In the genomic region with DNA sequence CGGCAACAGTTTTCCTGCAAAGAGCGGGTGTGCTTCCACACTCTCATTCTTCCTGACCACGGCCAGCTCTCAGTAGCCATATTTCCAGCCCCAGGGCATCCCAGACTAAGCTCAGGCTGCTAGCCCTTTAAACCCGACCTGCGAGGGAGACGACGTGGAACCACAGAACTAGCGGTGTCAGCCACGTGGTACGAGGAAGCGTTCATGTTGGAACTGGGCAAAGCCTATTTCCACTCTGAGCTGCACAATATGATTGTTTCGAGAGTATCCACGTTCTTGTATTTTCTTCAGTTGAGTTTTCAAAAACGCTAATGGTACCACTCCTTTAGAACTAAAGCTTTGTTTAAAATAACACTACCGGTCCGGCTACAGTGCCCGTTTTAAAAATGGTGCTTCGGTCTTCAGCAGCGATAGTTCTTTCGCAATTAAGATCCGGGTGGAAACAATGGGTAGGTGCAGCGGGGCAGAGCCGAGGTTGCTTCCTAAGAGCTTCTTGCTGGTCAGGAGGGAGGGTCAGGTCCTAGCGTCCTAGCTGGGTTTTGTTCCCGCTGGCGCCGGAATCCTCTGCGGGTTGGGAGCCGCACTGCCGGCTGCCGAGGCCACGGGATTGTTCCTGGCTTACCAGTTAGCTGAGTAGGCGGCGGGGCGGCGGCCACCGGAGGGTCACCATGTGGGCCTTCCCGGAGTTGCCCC, we compare ENCODE assay signal across 7 mouse cellular contexts. TPM values are rescaled to one million over a fixed set of nuclear protein-coding genes. Genes with fewer than 3 reads are reported as not detected.
DNase-seq lines count a peak whose midpoint lies in the region; ATAC-seq lines count a peak whose summit lies in the region.

No protein-coding gene starts in this region.

- H3K4me1 ChIP-seq in embryonic facial prominence, embryonic 10.5 days = peaks cover 21% of the 10 kb centered on the region
- peaks cover 9% of the 10 kb centered on the region for H3K4me1 ChIP-seq in intestine, embryonic 15.5 days (replicated peaks)

- H3K27me3 ChIP-seq in embryonic facial prominence, embryonic 10.5 days (replicated peaks; ENCODE audit: low read depth, poor library complexity, severe bottlenecking) = no peaks in the 10 kb centered on the region
- H3K27me3 ChIP-seq in intestine, embryonic 15.5 days (replicated peaks) = no peaks in the 10 kb centered on the region

- H3K36me3 ChIP-seq in embryonic facial prominence, embryonic 10.5 days (replicated peaks) = peaks cover 35% of the 10 kb centered on the region
- H3K36me3 ChIP-seq in intestine, embryonic 15.5 days = peaks cover 8% of the 10 kb centered on the region; the same call in 1 of the 2 replicates

- no peaks in the 10 kb centered on the region for H3K9me3 ChIP-seq in embryonic facial prominence, embryonic 10.5 days
- no peaks in the 10 kb centered on the region for H3K9me3 ChIP-seq in intestine, embryonic 15.5 days

- WGBS in embryonic facial prominence, embryonic 10.5 days = under 1% methylated on average over 38 of the region's 38 CpGs
- under 1% methylated on average over 38 of the region's 38 CpGs for WGBS in intestine, embryonic 15.5 days

- peak overlapping the region; percentile 98 for H3K27ac ChIP-seq in embryonic facial prominence, embryonic 10.5 days (replicated peaks)
- peak overlapping the region; percentile 95 for H3K27ac ChIP-seq in intestine, embryonic 15.5 days

- DNase-seq in adrenal gland, postnatal 10 days = peak; percentile 86
- peak; percentile 87 for DNase-seq in embryonic facial prominence, embryonic 10.5 days (ENCODE audit: low spot score)
- peak; percentile 63 to 80 for DNase-seq in gastrocnemius, postnatal 4 days (ENCODE audit: low spot score in 2 of 2)
- peak; percentile 86 to 94 for DNase-seq in left cerebral cortex, postnatal 25 days (ENCODE audit: low spot score in 2 of 2)
- peak; percentile 81 for DNase-seq in mesoderm, embryonic 11.5 days (ENCODE audit: low read depth, low spot score)
- peak; percentile 80 to 88 for DNase-seq in right cerebral cortex, postnatal 36 days (ENCODE audit: low spot score in 2 of 2)

- peak overlapping the region; percentile 91 for H3K4me3 ChIP-seq in embryonic facial prominence, embryonic 10.5 days
- peak overlapping the region; percentile 77 for H3K4me3 ChIP-seq in intestine, embryonic 15.5 days (replicated peaks)

- intact Hi-C loops in left cerebral cortex, postnatal 25 days (cut with DNase I) = no loop called here

- ATAC-seq in intestine, embryonic 15.5 days = peak; percentile 95

- peak overlapping the region; percentile 94 for H3K9ac ChIP-seq in intestine, embryonic 15.5 days

- peak overlapping the region; percentile 82 for H3K4me2 ChIP-seq in intestine, embryonic 15.5 days (replicated peaks)

RNA-seq across cellular contexts. Expression of a gene that starts 0.7 kb away (rescaled TPM):
- total RNA-seq in adrenal gland, postnatal 10 days (2021) = 10 to 100 TPM; 25.2 to 27.7 TPM
- polyA plus RNA-seq in embryonic facial prominence, embryonic 10.5 days (2016; fragmentation: Nextera tagmentation; extraction: Ambion mirVana) = 53.8 and 53.9 TPM in 2 replicates
- total RNA-seq in gastrocnemius, postnatal 4 days (2021) = 10 to 100 TPM; 18.4 to 18.8 TPM
- polyA plus RNA-seq in intestine, embryonic 15.5 days (2015; fragmentation: Nextera tagmentation; extraction: Ambion mirVana) = 38.2 and 38.6 TPM in 2 replicates
- 10 to 100 TPM; 12.5 to 13.8 TPM for total RNA-seq in left cerebral cortex, postnatal 25 days (2021)

RNA-seq across cellular contexts. Expression of a gene that starts 6.4 kb away (rescaled TPM):
- 10 to 100 TPM; 19.3 to 25.1 TPM for total RNA-seq in adrenal gland, postnatal 10 days (2021)
- 6.8 and 7.8 TPM in 2 replicates for polyA plus RNA-seq in embryonic facial prominence, embryonic 10.5 days (2016; fragmentation: Nextera tagmentation; extraction: Ambion mirVana)
- 10 to 100 TPM; 10.5 to 12.8 TPM for total RNA-seq in gastrocnemius, postnatal 4 days (2021)
- 6.8 and 10.6 TPM in 2 replicates for polyA plus RNA-seq in intestine, embryonic 15.5 days (2015; fragmentation: Nextera tagmentation; extraction: Ambion mirVana)
- 100 to 1,000 TPM; 207 to 225 TPM for total RNA-seq in left cerebral cortex, postnatal 25 days (2021)

RNA-seq across cellular contexts. Expression of a gene that starts 8.0 kb away (rescaled TPM):
- 10 to 100 TPM; 87.2 to 99.6 TPM for total RNA-seq in adrenal gland, postnatal 10 days (2021)
- polyA plus RNA-seq in embryonic facial prominence, embryonic 10.5 days (2016; fragmentation: Nextera tagmentation; extraction: Ambion mirVana) = 601 and 615 TPM in 2 replicates
- total RNA-seq in gastrocnemius, postnatal 4 days (2021) = 10 to 100 TPM; 80.5 to 93.0 TPM
- 280 and 298 TPM in 2 replicates for polyA plus RNA-seq in intestine, embryonic 15.5 days (2015; fragmentation: Nextera tagmentation; extraction: Ambion mirVana)
- total RNA-seq in left cerebral cortex, postnatal 25 days (2021) = 10 to 100 TPM; 56.6 to 56.8 TPM

RNA-seq across cellular contexts. Expression of a gene that starts 17.5 kb away (rescaled TPM):
- total RNA-seq in adrenal gland, postnatal 10 days (2021) = 100 to 1,000 TPM in 1 of 2 experiments, 10 to 100 TPM in 1; 86.7 to 101 TPM
- 167 and 175 TPM in 2 replicates for polyA plus RNA-seq in embryonic facial prominence, embryonic 10.5 days (2016; fragmentation: Nextera tagmentation; extraction: Ambion mirVana)
- total RNA-seq in gastrocnemius, postnatal 4 days (2021) = 10 to 100 TPM; 33.7 to 34.0 TPM
- polyA plus RNA-seq in intestine, embryonic 15.5 days (2015; fragmentation: Nextera tagmentation; extraction: Ambion mirVana) = 128 and 141 TPM in 2 replicates
- total RNA-seq in left cerebral cortex, postnatal 25 days (2021) = 10 to 100 TPM; 14.8 to 22.0 TPM

RNA-seq across cellular contexts. Expression of a gene that starts 21.0 kb away (rescaled TPM):
- total RNA-seq in adrenal gland, postnatal 10 days (2021) = 10 to 100 TPM; 17.3 to 24.4 TPM
- polyA plus RNA-seq in embryonic facial prominence, embryonic 10.5 days (2016; fragmentation: Nextera tagmentation; extraction: Ambion mirVana) = 29.6 and 31.4 TPM in 2 replicates
- 10 to 100 TPM; 11.2 to 13.7 TPM for total RNA-seq in gastrocnemius, postnatal 4 days (2021)
- polyA plus RNA-seq in intestine, embryonic 15.5 days (2015; fragmentation: Nextera tagmentation; extraction: Ambion mirVana) = 19.9 and 21.2 TPM in 2 replicates
- 10 to 100 TPM; 28.4 to 28.6 TPM for total RNA-seq in left cerebral cortex, postnatal 25 days (2021)

Comparison
In these comparisons a context has a peak if more than half of its experiments do, and no peak if none do; other contexts are left out.
1. Peak in every context shown above with its lines: DNase-seq, ATAC-seq, H3K4me3 ChIP-seq and H3K27ac ChIP-seq.
2. RNA of a gene that starts 6.4 kb away (total RNA-seq): 207 to 225 TPM in left cerebral cortex, postnatal 25 days; 19.3 to 25.1 TPM in adrenal gland, postnatal 10 days and 10.5 to 12.8 TPM in gastrocnemius, postnatal 4 days; every median in the first group is over 4 times any median in the second.